Mouse (Mus musculus): ENCODE results near the gene Snhg11. TPM values are rescaled to one million over a fixed set of nuclear protein-coding genes. Genes with fewer than 3 reads are reported as not detected.
A peak's percentile ranks its signal among the peaks of the same experiment; 100 is the strongest.

Gene Snhg11
- 1 to 10 TPM; 3.5 to 4.7 TPM for total RNA-seq (2021)
- long read RNA-seq, experiment 1, full-length matches to known transcripts: 2 of 3 reads
- long read RNA-seq, experiment 1, partial matches to known transcripts: 0 of 3 reads
- long read RNA-seq, experiment 1, other reads (novel, unspliced or antisense): 1 of 3 reads
- long read RNA-seq, experiment 2, partial matches to known transcripts: 0 of 2 reads
- long read RNA-seq, experiment 2, other reads (novel, unspliced or antisense): 2 of 2 reads

DNA sequence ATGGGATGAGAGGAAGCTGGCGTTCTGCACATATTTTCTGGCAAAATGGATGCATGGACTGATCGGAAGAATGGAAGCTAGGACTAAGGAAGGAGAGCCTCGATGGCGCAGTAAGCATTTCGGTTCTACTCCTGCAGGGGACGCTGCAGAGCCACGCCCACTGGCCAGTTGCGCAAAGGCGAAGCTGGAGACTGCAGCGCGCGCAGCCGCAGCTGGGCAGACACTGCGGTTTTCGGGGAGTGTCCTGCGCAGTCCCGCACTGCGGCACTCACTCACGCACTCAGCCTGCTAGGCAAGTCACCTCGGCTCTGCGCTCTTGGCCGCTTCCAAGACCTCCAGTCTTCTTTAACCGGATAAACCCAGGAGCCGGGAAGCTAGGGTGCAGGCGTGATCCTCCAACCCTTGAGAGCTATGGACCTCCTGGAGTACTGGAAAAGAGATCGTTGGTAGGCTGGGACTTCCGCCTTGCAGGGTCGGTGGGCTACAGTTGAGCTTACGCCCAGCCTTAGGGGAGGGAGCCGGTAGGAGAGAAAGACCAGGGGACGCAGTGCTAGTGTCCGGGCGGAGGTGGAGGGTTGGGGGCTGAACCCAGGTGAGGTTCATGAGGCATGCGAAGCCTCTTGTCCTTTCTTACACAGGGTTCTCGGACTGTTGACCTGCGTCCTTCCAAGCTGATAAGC, at the start of gene Snhg11:
TSS of gene Snhg11 (plus strand) at position 196 of the 680 bp plus-strand sequence.
- peak; percentile 45 to 47 for DNase-seq

DNA sequence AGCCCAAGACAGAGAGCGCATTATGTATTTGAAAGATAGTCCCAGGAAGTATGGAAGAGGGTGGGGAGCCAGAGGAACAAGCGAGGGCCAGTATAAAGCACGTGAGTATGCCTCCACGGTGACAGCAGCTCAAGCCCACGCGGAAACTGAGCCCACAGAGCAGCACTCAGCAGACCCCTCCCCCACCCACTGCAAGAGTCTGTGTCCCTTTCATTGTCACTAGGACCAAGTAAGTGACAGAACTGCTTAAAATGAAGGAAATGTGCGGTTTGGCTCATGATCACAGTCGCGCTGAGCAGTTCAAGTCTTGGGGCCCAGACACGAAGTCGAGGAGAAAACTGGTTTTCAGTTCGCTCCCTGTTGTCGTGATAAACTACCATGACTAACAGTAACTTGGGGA, 41.1 kb upstream of the Snhg11 start:
- no peak for DNase-seq

DNA sequence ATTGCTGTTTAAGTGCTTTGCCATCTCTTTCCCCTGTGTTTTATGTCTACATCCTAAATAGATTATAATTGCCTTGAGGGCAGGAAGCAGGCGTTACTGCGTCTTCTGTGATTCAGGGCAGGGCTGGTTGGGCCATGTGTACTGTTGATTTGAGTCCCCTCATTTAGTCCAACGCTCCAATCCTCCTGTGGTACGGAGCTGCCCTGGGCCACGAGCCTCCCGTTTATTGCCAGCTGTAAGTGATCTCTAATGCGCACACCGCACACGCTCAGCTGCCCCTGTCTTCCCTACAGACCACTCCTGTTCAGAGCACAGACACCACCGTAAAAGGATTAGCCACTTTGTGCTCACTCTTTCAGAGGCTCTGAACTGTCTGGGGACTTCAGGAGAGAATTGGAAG, 37.7 kb upstream of the Snhg11 start:
- DNase-seq: no peak

DNA sequence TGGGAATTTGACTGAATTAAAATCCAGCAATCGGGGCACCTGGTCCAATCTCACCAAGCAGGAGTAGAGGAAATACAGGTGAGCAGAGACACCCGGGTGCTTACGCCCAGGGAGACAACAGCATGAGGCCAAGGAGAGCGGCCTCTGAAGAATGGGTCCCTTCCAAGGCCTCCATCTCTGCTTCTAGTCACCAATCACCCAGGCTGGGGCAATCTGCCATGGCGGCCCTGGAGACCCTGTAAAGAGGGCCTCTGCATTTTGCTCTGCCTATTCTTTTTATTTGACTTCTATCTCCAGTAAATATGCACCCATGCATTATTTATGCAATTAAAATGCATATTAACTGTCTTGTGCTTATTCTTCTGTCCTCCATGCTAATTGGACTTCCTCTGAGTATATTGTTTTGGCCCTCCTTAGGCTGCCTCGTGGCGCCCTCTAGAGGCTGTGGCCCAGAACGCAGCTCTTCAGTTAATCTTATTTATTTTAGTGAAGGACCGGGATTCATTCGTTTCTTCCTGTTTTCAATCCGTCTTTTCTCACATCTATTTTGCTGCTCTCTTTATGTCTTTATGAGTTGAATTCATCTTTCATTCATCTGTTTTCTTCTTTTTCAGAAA, 35.4 kb upstream of the Snhg11 start:
- DNase-seq: peak; percentile 58 to 68

DNA sequence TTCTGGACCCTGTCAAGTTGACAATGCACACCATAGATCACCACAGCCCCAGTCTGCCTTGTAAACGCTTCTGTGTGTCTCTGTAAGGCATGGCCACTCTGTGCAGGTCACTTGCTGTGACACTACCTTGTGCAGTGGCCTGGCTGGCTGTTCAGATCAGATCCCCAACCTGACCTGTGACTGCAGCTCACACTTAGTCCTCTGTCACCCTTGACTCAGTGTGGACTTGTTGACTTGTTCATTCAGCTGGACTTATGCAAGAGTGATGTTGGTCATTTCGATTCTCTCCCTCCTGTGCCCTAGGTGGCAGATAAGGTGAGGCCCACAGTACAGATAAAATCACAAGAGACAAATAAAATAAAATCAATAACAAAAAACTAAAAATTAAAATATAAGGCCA, 34.1 kb upstream of the Snhg11 start:
- no peak for DNase-seq

- no peak for DNase-seq
Observed at GRCm38 (mm10) chr2:158343495-158343894, 31.9 kb upstream of the Snhg11 start.

- DNase-seq: no peak
Observed at GRCm38 (mm10) chr2:158346467-158346866, 29.0 kb upstream of the Snhg11 start.

- peak; percentile 65 to 74 for DNase-seq
Observed at GRCm38 (mm10) chr2:158347868-158348267, 27.6 kb upstream of the Snhg11 start.

GRCm38 (mm10) chr2:158352801-158353520, 22.5 kb upstream of the Snhg11 start:
- no peak for DNase-seq

DNA sequence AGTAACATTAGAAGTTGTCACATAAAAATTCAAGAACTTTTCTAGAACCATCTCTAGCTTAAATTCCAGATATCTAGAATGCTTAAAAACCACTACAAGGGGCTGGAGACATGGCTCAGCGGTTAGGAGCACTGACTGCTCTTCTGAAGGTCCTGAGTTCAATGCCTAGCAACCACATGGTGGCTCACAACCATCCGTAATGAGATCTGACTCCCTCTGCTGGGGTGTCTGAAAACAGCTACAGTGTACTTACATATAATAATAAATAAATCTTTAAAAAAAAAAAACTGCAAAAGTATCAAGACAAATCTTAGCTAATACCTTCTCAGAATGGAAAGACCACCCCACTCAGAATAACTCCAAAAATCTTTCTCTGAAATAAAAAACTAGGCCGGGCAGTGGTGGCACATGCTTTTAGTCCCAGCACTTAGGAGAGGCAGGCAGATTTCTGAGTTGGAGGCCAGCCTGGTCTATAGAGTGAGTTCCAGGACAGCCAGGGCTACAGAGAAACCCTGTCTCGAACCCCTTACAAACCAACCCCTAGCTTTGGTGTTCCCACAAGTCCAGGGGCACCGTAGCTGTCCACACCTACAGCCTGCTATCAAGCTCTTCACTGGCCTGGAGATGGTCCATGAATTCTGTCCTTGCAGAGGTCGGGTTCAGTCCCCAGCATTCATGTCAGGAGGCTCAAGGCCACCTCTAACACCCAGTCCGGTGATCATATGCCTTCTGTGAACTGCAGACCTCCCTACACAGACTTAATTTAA, 20.9 kb upstream of the Snhg11 start:
- DNase-seq: no peak

- DNase-seq: no peak
Observed at GRCm38 (mm10) chr2:158355238-158355637, 20.2 kb upstream of the Snhg11 start.

DNA sequence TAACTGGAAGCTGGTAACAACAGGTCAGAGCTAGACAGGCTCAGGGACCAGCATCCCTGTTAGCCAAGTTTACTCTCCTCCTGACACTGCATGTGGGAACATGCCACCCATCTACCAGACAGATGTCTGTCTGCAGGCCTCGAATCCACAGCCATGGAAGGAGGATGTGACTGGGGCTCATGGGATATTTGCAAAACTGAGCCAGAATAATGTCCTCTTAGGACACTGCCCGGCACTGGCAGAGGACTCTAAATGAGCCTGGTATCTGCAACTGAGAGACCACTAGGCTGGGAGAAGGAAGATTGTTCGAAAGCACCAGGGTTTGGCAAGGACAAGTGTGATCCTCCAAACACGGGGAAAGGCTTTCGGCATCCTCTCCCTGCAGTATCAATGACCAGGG, 19.3 kb upstream of the Snhg11 start:
- DNase-seq: no peak

GRCm38 (mm10) chr2:158359757-158360620, 15.4 kb upstream of the Snhg11 start:
- no peak for DNase-seq

DNA sequence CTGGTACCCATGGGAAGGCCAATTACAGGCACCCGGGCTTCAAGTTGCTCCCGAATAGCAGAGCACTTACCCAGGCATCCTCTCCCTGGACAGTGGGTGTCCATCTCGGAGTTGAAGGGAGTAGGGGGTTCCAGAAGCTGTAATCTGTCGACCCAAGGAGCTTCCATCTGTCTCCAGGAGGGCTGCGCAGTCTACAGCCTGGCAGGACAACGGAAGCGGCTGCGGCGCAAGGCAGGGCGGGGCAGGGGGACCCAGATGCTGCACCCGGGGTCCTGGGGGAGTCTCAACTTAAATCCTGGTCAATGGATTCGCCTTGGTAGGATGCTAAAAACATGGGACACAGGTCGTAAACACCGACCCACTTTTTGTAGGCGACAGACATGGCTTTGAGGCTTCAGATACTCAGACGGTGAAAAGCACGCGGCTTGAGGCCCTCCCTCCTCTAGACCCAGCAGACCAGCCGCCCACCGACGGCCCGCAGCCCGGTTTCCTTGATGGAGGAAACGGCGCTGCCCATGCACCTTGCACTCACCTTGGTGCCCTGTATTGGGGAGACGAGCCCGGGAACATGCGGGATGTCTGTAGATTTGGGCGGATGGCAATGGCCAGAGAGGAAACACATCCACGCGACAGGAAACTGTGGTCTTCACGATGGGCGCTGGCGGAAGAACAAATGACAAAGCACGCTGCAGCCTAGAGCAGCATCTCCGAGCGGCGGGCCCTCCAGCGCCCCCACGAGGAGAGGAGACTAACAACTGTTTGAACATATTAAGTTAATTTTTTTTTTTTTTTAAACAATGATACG, 14.4 kb upstream of the Snhg11 start:
- peak; percentile 86 to 92 for DNase-seq

GRCm38 (mm10) chr2:158361678-158362320, 13.6 kb upstream of the Snhg11 start:
- DNase-seq: no peak

DNA sequence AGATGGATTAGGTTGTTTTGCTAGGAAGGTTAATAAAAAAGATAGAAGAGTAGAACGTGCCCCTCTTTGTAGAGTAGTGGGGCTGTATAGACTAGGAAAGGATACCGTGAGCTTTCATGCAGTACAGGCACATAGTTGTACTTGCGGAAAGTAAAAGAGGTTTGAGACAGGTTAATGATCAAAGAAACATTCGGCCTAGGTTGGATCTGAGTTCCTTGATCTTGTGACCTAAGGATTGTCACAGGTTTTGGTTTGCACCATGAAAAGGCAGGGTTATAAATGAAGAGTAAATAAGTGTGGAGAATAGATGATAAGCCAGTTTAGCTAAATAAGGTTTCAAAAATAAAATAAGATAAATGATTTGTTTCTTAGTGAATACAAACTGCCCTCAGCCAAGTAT, 11.3 kb upstream of the Snhg11 start:
- DNase-seq: no peak

GRCm38 (mm10) chr2:158365099-158365850, 10.2 kb upstream of the Snhg11 start:
- no peak for DNase-seq

GRCm38 (mm10) chr2:158367654-158368053, 7.8 kb upstream of the Snhg11 start:
- no peak for DNase-seq

- DNase-seq: no peak
Observed at GRCm38 (mm10) chr2:158368313-158368712, 7.1 kb upstream of the Snhg11 start.
